In genomic region chr11:79002551-79002951, GRCm38 (mm10) we compare ENCODE assay signal across 9 mouse cellular contexts. TPM values are rescaled to one million over a fixed set of nuclear protein-coding genes. Genes with fewer than 3 reads are reported as not detected.
DNase-seq lines count a peak whose midpoint lies in the region; ATAC-seq and TF ChIP-seq lines count a peak whose summit lies in the region.
"Had no signal": no experiment of that assay in that cellular context is flagged by ENCODE, and none has a peak within 500 bp of the region (broad histone marks: within the 10 kb centered on the region; RNA-seq: fewer than 3 reads in every experiment).

No protein-coding gene starts in this region.

- no peaks in the 10 kb centered on the region for H3K9me3 ChIP-seq in neural tube, embryonic 13.5 days
- H3K9me3 ChIP-seq in intestine, embryonic 16.5 days (ENCODE audit: control insufficient read depth, low read length), result no peaks in the 10 kb centered on the region
- no peaks in the 10 kb centered on the region for H3K9me3 ChIP-seq in stomach, embryonic 14.5 days (ENCODE audit: control insufficient read depth, low read depth, low read length)

- intact Hi-C loops in gastrocnemius, adult 2 months (cut with DNase I), result no loop called here

- H3K36me3 ChIP-seq in neural tube, embryonic 13.5 days, result no peaks in the 10 kb centered on the region
- no peaks in the 10 kb centered on the region for H3K36me3 ChIP-seq in intestine, embryonic 16.5 days (ENCODE audit: control insufficient read depth, insufficient read depth, low read length)
- no peaks in the 10 kb centered on the region for H3K36me3 ChIP-seq in stomach, embryonic 14.5 days (ENCODE audit: control insufficient read depth, insufficient read depth, low read length)

- H3K4me3 ChIP-seq in gastrocnemius, adult 2 months, result 0 out of 2 replicates have a peak overlapping the region, but pooled peaks have one; percentile 7
- H3K4me3 ChIP-seq in neural tube, embryonic 13.5 days, result no peak overlapping the region
- no peak overlapping the region for H3K4me3 ChIP-seq in intestine, embryonic 16.5 days (ENCODE audit: low read length)
- no peak overlapping the region for H3K4me3 ChIP-seq in stomach, embryonic 14.5 days (ENCODE audit: low read depth, low read length)
- no peak overlapping the region for H3K4me3 ChIP-seq in layer of hippocampus, adult 2 months

- H3K4me2 ChIP-seq in neural tube, embryonic 13.5 days, result no peak overlapping the region
- no peak overlapping the region for H3K4me2 ChIP-seq in intestine, embryonic 16.5 days (ENCODE audit: low read depth, low read length)
- H3K4me2 ChIP-seq in stomach, embryonic 14.5 days (replicated peaks; ENCODE audit: low read depth, low read length), result no peak overlapping the region

- no peak for DNase-seq in gastrocnemius, adult 2 months
- no peak for DNase-seq in gastrocnemius, adult 8-10 months (ENCODE audit: low spot score in 2 of 2)
- DNase-seq in neural tube, embryonic 10.5 days (ENCODE audit: extremely low spot score, low spot score), result no peak
- no peak for DNase-seq in layer of hippocampus, adult 2 months (ENCODE audit: low spot score in 2 of 2)
- DNase-seq in adrenal gland, postnatal 4 days (ENCODE audit: low spot score in 2 of 2), result no peak
- DNase-seq: cerebellum, adult 8-10 months had no signal

- no peak for TF ChIP-seq CTCF in gastrocnemius, adult 2 months (IDR thresholded peaks at IDR 0.05)
- TF ChIP-seq CTCF in layer of hippocampus, adult 2 months (conservative IDR thresholded peaks at IDR 0.05), result no peak

- H3K4me1 ChIP-seq in neural tube, embryonic 13.5 days (replicated peaks), result no peaks in the 10 kb centered on the region
- H3K4me1 ChIP-seq in intestine, embryonic 16.5 days (ENCODE audit: control insufficient read depth, insufficient read depth, low read length), result peaks cover 27% of the 10 kb centered on the region
- peaks cover 15% of the 10 kb centered on the region for H3K4me1 ChIP-seq in stomach, embryonic 14.5 days (ENCODE audit: control insufficient read depth, insufficient read depth, low read length)

- 73% methylated on average over 5 of the region's 5 CpGs for WGBS in neural tube, embryonic 13.5 days
- 38% methylated on average over 5 of the region's 5 CpGs for WGBS in intestine, embryonic 16.5 days
- 41% methylated on average over 5 of the region's 5 CpGs for WGBS in stomach, embryonic 14.5 days

- ATAC-seq in neural tube, embryonic 13.5 days (ENCODE audit: low read depth), result no peak
- ATAC-seq in intestine, embryonic 16.5 days, result peak; percentile 80
- no peak for ATAC-seq in stomach, embryonic 14.5 days (ENCODE audit: insufficient number of reproducible peaks, insufficient read depth, low FRiP score, low read depth)

- H3K9ac ChIP-seq in neural tube, embryonic 13.5 days, result no peak overlapping the region
- peak overlapping the region; percentile 26; the same call in 1 of the 2 replicates for H3K9ac ChIP-seq in intestine, embryonic 16.5 days (ENCODE audit: low read depth, low read length)
- no peak overlapping the region for H3K9ac ChIP-seq in stomach, embryonic 14.5 days (replicated peaks; ENCODE audit: low read depth, low read length)

- H3K27me3 ChIP-seq in neural tube, embryonic 13.5 days, result no peaks in the 10 kb centered on the region
- H3K27me3 ChIP-seq in intestine, embryonic 16.5 days (replicated peaks; ENCODE audit: control insufficient read depth, insufficient read depth, low read length), result no peaks in the 10 kb centered on the region
- H3K27me3 ChIP-seq in stomach, embryonic 14.5 days (ENCODE audit: control insufficient read depth, insufficient read depth, low read length), result no peaks in the 10 kb centered on the region

- peak overlapping the region; percentile 68 for H3K27ac ChIP-seq in gastrocnemius, adult 2 months
- peak overlapping the region; percentile 56 for H3K27ac ChIP-seq in neural tube, embryonic 13.5 days (replicated peaks)
- H3K27ac ChIP-seq in intestine, embryonic 16.5 days (ENCODE audit: low read length), result peak overlapping the region; percentile 67
- peak overlapping the region; percentile 12; the same call in 1 of the 2 replicates for H3K27ac ChIP-seq in stomach, embryonic 14.5 days (ENCODE audit: low read length)
- no peak overlapping the region for H3K27ac ChIP-seq in layer of hippocampus, adult 2 months

RNA-seq across cellular contexts. Expression of gene Lgals9, which starts 17.8 kb away (rescaled TPM):
- 10 to 100 TPM in 1 of 2 experiments, 1 to 10 TPM in 1; 6.6 to 10.1 TPM for total RNA-seq in gastrocnemius, adult 2 months (2021)
- 1 to 10 TPM; 3.2 to 6.8 (median 5.2) TPM for total RNA-seq in gastrocnemius, adult 8-10 months (2022)
- 13.7 and 17.4 TPM in 2 replicates for polyA plus RNA-seq in neural tube, embryonic 13.5 days (2015; fragmentation: Nextera tagmentation; extraction: Ambion mirVana)
- polyA plus RNA-seq in intestine, embryonic 16.5 days (2015; fragmentation: Nextera tagmentation; extraction: Ambion mirVana), result 96.1 and 111 TPM in 2 replicates
- polyA plus RNA-seq in stomach, embryonic 14.5 days (2014; fragmentation: Nextera tagmentation; extraction: Ambion mirVana), result 32.9 and 36.0 TPM in 2 replicates
- total RNA-seq in layer of hippocampus, adult 2 months (2021), result 1 to 10 TPM; 4.0 to 4.1 TPM
- 10 to 100 TPM; 32.6 to 57.1 TPM for total RNA-seq in adrenal gland, postnatal 4 days (2021)
